Mouse (Mus musculus) erythroid progenitor cell, adult 5-6 weeks (primary cell): ENCODE data around the gene Nras. TPM values are rescaled to one million over a fixed set of nuclear protein-coding genes. Genes with fewer than 3 reads are reported as not detected.

Experiments used
- ATAC-seq: replicated peaks from 2 replicates; pipeline ENCODE4 v1.8.0; 2016; ENCODE audit warnings: moderate number of reproducible peaks, mild to moderate bottlenecking, moderate TSS enrichment, inconsistent platforms; ENCODE audit not compliant: poor library complexity, low FRiP score, severe bottlenecking
- total RNA-seq, 2 experiments: library from RNA; stranded (forward) in 1 of 2; stranded (reverse) in 1 of 2; fragments of 150-400 nt in 1 of 2; fragments of 186-747, 209-891 nt in 1 of 2; gene quantifications; 2 replicates each; pipeline versions ENCODE4 v1.2.3 to v1.2.4; 2015 to 2017; ENCODE audit warnings: low replicate concordance in 2 of 2

Gene Nras
- total RNA-seq (2015; ENCODE audit: low replicate concordance), result 33.9 and 46.5 TPM in 2 replicates
- 9.7 and 23.7 TPM in 2 replicates for total RNA-seq (2017; ENCODE audit: low replicate concordance)

DNA sequence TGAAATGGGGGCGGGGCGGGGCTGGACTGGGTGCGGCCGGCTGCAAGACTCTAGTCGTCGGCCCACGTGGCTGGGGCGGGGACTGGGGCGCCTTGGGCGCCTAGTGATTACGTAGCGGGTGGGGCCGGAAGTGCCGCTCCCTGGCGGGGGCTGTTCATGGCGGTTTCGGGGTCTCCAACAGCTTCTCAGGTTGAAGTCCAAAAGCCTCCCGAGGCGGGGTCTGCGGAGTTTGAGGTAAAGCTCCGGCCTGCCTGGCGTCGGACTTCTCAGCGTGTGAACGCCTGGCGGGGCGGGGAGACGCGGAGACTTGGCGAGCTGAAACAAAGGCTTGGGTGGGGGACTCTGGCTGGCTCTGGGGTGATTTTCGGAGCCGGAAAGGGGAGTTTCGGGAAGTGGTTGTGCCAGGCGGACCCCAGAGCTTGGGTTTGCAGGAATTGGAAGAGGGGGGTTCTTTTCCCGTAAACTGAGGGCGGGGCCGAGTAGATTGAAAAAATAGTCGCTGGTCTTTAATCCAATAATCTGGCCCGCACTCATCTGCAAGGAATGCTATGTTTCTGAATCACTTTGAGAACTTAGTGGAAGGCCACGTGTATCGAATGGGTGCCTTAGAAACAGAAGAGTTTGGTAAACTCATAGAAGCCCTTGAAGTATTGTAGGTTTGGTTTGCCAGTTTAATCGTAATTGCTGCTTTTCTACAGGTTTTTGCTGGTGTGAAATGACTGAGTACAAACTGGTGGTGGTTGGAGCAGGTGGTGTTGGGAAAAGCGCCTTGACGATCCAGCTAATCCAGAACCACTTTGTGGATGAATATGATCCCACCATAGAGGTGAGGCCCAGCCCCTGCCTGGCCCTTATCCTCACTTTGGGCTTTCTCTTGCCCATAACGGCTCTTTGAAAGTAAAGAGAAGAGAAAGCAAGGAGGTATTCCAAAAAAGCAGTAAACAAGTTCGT is at the start of gene Nras:
Gene Nras, plus strand, starts transcription at position 79 of the 951 bp plus-strand sequence.
- ATAC-seq, result peak; percentile 99

DNA sequence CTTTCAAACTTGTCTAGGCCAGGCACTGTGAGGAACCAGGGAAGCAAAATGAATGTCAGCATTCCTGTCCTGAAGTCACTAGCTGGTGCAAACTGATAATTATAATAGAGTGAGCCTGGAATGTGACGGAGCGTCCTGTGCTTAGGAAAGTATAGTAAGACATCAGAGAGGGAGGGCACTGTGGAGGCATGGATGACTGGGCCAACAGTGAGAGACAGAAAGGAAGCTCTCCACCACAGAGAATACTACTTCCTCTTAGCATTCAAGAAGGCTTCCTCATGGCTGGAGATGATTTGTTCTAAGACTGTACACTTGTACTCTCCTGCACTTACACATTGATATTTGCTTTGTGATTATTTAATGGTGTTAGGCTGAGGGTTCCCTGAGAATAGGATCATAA is 40.7 kb upstream of the Nras start:
- ATAC-seq, result no peak

- ATAC-seq, result no peak
Observed at GRCm38 (mm10) chr3:103019462-103019861, 38.6 kb upstream of the Nras start.

GRCm38 (mm10) chr3:103020249-103020942 is 37.7 kb upstream of the Nras start, which contains the start of gene Csde1:
Gene Csde1 (plus strand): TSS chr3:103020426.
- ATAC-seq, result peak; percentile 95

- peak; percentile 88 for ATAC-seq
Observed at GRCm38 (mm10) chr3:103020943-103021638, 37.0 kb upstream of the Nras start.

- no peak; the same call in 1 of the 2 replicates for ATAC-seq
Observed at GRCm38 (mm10) chr3:103026174-103026573, 31.9 kb upstream of the Nras start.

GRCm38 (mm10) chr3:103040285-103040684 is 17.8 kb upstream of the Nras start:
- no peak for ATAC-seq

GRCm38 (mm10) chr3:103040861-103041379 is 17.2 kb upstream of the Nras start:
- ATAC-seq, result no peak

DNA sequence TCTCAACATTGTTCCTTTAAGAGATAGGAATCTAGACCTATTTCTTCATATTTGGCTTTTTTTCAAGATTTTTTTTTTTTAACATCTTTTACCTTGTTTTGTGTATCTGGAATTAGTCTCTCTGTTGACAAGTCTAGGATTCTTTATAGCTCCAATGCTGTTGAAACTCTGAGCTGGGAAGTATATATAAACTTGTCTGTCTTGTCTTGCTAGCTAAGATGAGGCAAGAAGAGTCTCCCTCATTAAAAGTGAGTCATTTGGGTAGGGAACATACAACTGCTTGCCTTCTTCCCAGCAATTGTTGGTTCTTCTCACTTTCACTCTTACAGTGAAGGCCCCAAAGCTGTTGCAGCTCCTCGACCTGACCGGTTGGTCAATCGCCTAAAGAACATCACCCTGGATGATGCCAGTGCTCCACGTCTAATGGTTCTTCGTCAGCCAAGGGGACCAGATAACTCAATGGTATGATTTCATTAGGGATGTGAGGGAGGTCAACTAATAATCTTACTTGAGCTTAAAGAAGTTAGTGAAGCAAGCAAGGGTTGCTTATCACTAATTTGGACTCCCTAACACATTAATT is 2.0 kb upstream of the Nras start:
- ATAC-seq, result no peak

GRCm38 (mm10) chr3:103057752-103058151 is 333 bp upstream of the Nras start:
- ATAC-seq, result 0 out of 2 replicates have a peak, but pooled peaks have one; percentile 15

DNA sequence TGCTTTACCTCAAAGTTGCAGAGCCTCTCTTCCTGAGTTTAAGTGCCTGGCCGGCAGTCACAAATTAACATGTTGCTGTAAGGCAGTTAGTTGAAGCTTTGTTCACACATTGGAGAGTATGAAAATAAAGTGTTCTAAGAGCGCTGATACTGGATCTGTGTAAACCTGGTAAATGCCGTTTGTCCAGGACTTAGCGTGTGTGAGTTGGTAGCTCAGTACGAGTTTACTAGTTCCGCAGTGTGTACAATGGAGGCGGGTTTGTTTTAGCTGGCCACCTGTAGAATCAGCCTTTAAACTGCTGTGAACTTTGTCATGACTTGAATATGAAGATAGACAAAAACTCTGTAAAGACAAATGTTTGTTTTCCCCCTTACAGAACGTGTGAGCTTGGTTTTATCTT is 8.8 kb downstream of the Nras start:
- no peak for ATAC-seq

- no peak for ATAC-seq
Observed at GRCm38 (mm10) chr3:103068971-103069370, 10.9 kb downstream of the Nras start.

GRCm38 (mm10) chr3:103073771-103074170 is 15.7 kb downstream of the Nras start, which contains the start of gene Ampd1:
Gene Ampd1 (plus strand): TSS chr3:103074014.
- ATAC-seq, result no peak

- no peak for ATAC-seq
Observed at GRCm38 (mm10) chr3:103075871-103076270, 17.8 kb downstream of the Nras start.

DNA sequence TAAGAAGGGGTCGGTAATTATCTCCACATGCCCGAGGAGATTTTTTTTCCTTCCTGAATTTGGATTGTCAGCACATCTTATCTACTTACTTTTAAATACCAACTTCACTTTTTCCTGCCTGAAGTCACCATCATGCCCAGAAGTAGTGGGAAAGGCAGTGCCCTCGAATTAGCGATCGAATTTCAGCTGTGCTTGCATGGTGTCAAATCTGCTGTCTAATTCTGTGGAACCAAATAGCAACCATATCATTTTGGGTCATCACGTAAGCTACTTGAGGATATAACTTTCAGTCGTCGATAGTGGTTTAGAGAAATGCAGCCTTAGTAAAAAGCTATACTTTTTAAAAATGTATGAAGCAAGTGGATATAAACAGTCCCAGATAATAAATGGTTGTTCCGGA is 18.4 kb downstream of the Nras start:
- ATAC-seq, result no peak

DNA sequence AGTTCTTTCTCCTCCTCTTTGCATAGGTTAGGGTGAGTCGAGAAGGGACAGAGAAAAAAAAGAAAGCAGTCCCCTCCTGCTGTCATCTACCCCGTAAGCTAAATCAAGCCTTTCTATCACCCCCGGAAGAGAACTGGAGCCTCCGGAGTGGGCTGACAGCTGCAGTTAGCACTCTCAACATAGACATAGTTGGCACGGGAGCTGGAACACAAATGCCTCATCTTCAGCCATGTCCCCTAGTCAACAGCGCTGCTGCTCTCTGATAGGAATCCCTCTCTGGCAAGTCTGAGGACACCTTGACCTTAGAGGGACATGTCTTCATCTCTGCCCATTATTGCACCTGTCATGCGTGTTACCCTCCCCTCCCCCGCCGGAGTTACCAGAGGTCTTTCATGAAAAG is 21.2 kb downstream of the Nras start:
- ATAC-seq, result no peak

DNA sequence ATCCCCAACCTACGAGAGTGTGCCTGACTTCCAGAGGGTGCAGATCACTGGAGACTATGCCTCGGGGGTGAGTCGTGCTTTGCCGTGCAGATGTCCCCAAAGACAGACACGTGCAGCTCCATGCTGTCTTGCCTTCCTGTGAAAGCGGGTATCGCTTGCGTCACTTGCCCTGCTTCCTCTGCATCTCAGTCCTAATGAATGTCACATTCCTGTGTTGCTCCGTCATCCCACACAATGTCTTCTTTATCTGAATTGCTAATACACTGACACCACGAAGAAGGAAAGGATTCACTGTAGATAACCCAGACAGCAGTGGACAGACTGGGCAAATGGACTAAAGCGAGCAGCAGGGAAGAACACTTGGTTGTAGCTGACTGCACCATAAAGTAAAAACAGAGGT is 23.0 kb downstream of the Nras start:
- no peak for ATAC-seq

- ATAC-seq, result no peak
Observed at GRCm38 (mm10) chr3:103081861-103082453, 23.9 kb downstream of the Nras start.

GRCm38 (mm10) chr3:103082761-103083160 is 24.7 kb downstream of the Nras start:
- ATAC-seq, result no peak
